Mouse (Mus musculus) c-Kit-positive CD71-negative TER-119-negative erythroid progenitor cells, embryonic 14.5 days (primary cell): ENCODE data around the gene Sval1.

ENCODE experiments used
- DNase-seq: peaks from one replicate; pipeline ENCODE4 v3.0.0-alpha.2; 2013; ENCODE audit warnings: low read depth

Sval1 gene

GRCm38 (mm10) chr6:41951330-41951729, at the start of gene Sval1:
Sval1 (plus strand) TSS chr6:41951630.
- DNase-seq: no peak

- no peak for DNase-seq
Measured at GRCm38 (mm10) chr6:41911625-41912024, 39.8 kb upstream of the Sval1 start.

DNA sequence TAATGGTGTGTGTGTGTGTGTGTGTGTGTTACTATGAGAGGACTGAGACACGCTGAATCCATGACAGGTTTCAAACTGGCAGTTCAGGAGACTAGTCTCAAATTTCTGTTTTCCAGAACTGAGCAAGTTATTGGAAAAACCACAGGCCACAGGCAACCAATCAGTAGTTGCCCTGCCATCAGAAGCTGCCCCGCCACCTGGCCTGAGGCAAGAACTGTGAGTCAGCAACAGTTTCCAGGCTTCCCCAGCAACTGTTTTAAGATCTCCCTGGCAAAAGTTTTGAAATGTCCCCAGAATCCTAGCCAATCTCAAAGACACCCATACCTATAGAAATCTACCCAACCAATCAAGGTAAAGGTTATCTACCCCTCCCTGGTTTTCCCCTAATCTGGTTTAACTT, 36.5 kb upstream of the Sval1 start:
- DNase-seq: no peak

DNA sequence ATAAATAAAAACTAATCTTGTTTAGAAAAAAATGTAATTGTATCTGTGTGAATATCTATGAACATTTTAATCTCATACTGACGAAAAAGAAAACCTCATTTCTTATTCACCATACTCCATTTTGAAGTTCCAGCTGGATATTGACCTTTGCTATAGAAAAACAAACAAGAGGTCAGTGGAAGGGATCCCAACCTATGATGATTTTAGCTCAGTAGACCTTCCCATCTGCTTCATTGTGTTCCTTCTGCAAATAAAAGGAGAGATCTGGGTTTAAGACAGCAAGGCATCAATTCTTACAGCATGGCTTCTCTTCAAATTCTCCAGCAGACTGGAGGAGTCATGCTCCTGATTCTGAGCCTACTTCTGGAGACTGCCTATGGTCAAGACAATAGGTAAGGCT, 16.4 kb downstream of the Sval1 start, which contains the start of gene Sval3:
Sval3 (plus strand) TSS at position 301 of the 400 bp plus-strand sequence.
- no peak for DNase-seq
